Mouse (Mus musculus) fat pad, adult 2 months (tissue): ENCODE data around the gene 6030468B19Rik.
"Not testable (repeated sequence)": the region's sequence is repeated elsewhere in the genome, so short reads cannot be mapped to it uniquely, and the experiment has no call there.

Experiments used
- DNase-seq: peaks from one replicate; pipeline ENCODE4 v3.0.0-alpha.2; 2011; ENCODE audit warnings: low read depth, low spot score; ENCODE audit errors: extremely low read depth

6030468B19Rik gene

DNA sequence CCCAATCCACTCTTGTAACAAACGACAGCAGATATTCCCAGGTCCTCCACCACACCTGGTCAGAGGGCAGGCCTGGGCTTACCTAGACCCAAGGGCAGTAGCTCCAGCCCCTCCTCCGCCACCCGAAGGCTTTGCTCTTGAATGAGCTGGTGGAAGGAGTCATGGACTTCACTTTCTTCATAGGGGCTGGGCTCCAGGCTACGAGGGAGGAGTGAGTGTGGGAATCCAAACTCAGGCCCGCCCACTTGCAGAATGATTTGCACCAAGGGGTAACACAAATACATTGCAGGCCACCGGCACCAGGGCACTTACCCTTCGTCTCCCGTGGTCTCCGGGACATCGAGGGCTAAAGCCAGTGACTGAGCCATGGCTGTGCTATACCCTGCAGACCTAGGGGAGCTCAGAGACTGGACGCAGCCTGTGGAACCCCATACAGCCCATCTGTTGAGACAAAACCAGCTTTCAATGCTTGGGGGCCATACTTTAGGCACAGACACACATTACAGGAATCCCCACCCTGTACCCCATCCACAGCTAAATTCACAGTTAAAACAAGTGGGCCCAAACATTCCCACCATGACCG, 18.5 kb upstream of the 6030468B19Rik start:
- DNase-seq = no peak

GRCm38 (mm10) chr11:117779434-117780198, 17.8 kb upstream of the 6030468B19Rik start:
- no peak for DNase-seq

- no peak for DNase-seq
Measured at GRCm38 (mm10) chr11:117780199-117780515, 17.3 kb upstream of the 6030468B19Rik start.

DNA sequence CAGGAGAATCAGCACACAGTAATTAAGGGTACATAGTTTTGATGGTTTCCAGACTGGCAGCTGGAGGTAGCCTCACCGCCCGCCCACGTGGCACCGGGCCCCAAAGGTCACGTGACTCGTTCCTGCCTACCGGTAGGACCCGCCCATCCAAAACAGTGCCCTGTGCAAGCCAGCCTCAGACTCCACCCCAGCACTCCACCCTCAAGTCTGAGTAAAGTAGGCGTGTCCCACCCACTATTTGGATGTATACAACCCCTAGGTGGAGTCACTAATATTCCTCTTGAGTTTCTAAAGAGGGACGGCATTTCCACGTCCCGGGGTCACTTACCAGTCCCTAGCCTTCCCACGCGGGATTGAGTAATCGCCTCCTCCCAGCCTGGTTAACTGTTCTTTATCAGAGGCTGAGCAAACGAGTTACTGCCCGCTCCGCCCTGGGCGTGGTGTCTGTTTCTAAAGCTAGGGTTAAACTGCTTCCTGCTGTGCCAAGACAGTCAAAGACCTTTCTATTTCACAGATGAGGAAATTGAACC, 16.8 kb upstream of the 6030468B19Rik start:
- DNase-seq = peak; percentile 100

- DNase-seq = no peak
Measured at GRCm38 (mm10) chr11:117781199-117781821, 16.1 kb upstream of the 6030468B19Rik start.

DNA sequence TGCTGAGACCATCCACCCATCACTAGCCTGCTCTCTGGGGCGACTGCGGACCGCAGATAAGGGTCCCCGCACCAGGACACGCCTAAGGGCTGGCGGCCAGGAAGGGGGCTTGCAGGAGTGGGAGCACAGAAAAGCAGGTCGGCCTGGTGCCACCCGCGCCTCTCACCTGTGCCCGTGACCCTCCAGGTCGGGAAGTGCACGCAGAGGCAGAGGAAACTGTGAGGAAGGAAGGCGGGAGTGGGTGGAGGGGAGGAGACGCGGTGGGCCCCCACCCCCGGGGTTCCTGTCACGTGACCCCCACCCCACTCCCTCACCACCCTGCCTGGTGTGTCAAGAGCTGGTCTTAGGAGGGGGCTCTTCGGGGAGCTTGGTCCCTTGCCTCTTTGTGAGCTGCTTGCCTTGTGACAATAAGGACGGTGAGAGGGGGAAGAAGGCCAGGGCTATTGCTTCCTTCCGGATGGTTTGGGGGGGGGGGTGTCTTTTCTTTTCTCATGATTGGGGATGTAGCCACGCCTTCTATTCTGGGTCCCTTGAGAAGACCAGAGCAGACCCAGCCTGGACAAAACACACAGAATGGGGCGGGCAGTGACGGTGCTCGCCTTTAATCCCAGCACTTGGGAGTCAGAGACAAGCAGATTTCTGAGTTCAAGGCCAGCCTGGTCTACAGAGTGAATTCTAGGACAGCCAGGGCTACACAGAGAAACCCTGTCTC, 15.3 kb upstream of the 6030468B19Rik start, which contains the start of the genes Tmc8 and Tmc6:
TSS of gene Tmc8 (plus strand) at position 84 of the 712 bp plus-strand sequence.
TSS of gene Tmc6 (minus strand) at position 206 of the 712 bp plus-strand sequence.
- no peak for DNase-seq

- no peak for DNase-seq
Measured at GRCm38 (mm10) chr11:117782705-117783034, 14.8 kb upstream of the 6030468B19Rik start.

DNA sequence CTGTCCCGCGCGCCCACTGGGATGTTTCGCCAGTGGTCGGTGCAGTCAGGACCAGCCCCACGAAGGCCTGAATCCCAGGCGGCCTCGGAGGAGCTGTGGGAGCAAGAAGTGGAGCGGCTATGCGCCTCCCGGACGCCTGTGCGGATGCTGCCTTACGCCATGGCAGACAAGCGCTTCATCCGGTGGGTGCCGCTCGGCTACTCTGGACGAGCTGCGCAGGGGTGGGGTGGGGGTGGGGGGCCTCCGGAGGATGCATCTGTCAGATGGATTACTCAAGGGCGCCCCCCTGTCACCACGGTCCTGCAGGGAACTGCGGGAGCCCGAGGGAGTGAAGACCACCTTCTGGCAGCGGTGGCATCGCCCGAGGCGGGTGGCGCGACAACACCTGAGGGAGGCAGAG, 14.4 kb upstream of the 6030468B19Rik start:
- DNase-seq = no peak

DNA sequence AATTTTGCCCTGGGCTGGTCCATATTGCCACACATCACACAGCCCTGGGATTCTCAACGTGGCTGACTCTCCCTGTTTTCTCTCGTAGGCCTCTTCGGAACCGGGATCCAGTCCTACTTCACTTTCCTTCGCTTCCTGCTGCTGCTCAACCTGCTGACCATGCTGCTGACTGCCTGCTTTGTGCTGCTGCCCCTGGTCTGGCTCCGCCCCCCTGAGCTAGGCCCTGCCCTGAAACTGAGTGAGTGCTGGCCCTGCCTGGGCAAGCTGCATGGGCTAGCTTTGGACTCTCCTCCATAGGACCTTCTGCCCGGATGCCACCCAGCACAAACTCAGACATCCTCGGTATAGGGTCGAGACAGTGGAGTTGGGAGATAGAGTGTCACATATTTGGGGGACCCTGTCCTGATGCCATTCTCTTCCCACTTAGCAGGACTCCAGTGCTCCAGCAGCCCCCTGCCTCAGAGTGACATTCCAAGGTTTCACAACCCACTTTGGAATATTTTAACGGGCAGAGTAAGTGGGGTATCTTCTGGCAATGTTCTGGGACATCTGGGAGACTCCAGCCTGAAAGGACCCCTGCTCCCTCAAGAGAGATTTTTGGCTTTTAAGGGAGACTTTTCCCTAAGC, 13.7 kb upstream of the 6030468B19Rik start:
- no peak for DNase-seq

DNA sequence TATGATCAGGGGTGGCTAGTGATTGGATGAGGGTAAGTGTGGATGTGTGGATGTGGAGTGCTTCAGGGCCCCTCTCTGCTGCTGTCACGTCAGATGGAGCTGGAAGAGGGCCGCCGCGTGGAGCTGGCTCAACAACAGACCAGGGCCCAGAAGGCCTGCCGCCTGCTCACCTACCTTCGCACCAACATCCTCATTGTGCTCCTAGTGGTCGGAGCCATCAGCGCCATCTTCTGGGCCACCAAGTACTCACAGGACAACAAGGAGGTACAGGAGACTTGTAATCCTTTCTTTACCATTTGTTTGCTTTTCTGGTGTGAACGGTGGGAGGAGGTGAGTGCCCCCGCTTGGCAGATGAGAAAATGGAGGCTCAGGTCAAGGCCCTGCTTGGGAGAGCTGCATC, 11.2 kb upstream of the 6030468B19Rik start:
- DNase-seq = no peak

GRCm38 (mm10) chr11:117788481-117788880, 9.0 kb upstream of the 6030468B19Rik start:
- not testable (repeated sequence) for DNase-seq

DNA sequence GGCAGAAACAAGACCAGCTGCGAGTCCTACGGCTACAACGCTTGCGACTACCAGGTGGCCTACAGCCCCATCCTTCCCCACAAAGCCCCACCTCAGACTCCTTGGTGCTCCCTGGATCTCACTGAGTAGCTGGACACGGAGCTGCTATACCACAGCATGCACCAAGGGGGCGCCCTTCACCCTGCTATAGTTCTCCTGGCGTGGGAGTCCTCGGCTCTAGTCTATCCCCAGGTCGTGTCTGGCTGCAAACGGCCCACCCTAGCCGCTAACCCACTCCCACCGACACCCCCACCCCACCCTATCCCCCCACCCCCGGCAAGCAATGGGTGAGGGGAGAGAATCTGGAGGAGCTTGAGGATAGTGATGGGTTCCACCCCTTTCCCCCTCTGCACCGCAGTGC, 7.2 kb upstream of the 6030468B19Rik start:
- no peak for DNase-seq

DNA sequence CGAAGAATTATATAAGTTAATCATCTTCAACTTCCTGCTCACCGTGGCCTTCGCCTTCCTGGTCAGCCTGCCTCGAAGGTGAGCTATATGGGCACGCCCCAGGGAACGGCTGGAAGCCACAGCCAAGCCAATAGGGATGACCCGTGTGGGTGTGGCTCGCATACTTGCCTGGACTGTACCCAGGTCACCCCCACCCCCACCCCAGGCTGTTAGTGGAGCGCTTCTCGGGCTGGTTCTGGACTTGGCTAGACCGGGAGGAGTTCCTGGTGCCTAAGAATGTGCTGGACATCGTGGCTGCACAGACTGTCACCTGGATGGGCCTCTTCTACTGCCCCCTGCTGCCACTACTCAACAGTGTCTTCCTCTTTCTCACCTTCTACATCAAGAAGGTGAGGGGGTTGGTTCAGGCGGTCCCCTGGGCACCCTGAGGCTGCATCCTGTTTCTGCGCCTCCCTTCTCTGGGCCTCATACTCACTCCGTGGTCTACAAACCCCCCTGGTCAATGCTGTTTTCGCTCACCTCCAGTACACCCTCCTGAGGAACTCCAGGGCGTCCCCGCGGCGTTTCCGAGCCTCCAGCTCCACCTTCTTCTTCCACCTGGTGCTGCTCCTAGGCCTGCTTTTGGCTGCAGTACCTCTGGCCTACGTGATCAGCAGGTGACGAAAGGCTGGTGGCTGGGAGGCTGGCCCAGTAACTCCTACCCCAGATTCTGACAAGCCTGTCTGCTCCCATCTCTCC, 6.6 kb upstream of the 6030468B19Rik start:
- no peak for DNase-seq

DNA sequence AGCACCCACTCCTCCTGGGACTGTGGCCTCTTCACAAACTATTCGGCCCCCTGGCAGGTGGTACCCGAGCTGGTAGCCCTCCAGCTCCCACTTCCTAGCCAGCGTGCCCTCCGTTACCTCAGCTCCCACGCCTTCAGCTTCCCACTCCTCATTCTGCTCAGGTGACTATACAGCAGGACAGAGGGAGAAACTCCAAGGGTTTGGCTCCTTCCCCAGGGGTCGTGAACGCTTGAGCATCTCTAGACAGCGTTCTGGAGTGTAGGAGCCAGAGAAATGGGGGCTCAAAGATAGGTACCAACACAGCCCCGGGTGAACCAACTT, 6.1 kb upstream of the 6030468B19Rik start:
- no peak for DNase-seq

GRCm38 (mm10) chr11:117792281-117792888, 5.1 kb upstream of the 6030468B19Rik start:
- DNase-seq = no peak

GRCm38 (mm10) chr11:117794035-117794551, 3.4 kb upstream of the 6030468B19Rik start:
- no peak for DNase-seq

DNA sequence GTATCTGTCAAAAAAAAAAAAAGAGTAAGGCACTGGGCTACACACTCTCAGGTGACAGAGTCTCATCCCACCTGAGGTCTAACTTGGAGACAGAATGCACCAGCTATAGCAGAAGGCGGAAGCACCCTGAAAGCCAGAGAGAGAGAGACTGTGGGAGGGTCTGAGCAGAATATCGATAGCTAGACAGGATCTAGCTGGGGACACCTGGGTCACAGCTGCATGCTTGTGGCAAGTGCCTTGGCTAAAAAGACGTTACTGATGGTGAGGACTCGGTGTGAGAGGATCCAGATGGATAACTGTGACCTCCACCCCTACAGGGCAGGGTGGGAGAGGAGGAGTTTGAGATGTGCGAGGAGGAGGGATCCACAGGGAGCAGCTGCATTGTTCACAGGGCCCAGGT, 506 bp upstream of the 6030468B19Rik start:
- DNase-seq = no peak

DNA sequence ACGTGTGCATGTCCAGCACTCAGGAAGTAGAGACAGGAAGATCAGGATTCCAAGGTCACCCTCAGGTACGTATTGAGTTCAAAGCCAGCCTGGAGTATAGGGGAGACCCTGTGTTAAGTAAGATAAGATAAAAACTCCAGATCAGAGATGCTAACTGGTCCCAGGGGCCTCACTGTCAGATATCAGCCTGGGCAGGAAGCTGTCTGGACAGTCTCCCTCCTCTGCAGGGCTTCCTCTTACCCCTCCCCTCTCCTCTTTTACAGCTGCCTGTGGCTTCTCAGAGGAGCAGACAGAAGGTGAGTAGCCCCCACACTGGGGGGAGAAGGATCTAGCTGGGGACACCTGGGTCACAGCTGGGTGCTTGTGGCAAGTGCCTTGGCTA, 691 bp downstream of the 6030468B19Rik start:
- no peak for DNase-seq

GRCm38 (mm10) chr11:117799174-117799573, 1.7 kb downstream of the 6030468B19Rik start:
- DNase-seq = no peak

GRCm38 (mm10) chr11:117800038-117800437, 2.6 kb downstream of the 6030468B19Rik start:
- no peak for DNase-seq
